In the genomic region with DNA sequence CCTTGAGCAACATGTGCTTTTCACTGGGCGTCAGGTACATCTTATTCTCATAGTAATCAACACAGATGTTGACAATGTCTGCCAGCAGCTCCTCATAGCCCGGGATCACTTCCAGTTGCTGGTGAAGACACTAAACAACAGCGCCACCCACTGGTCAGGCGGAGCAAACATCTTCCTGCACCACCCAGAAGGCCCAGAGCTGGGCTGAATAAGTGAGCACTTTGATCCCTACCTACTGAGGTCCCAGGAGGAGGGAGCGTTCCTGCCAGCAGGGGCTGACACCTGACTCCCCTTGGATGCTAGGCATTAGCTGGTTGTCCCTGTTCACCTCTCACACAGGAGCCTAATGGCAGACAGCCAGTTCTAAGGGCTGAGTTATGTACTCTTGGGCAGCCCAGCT, we compare ENCODE assay signal across 8 mouse cellular contexts. TPM values are rescaled to one million over a fixed set of nuclear protein-coding genes. Genes with fewer than 3 reads are reported as not detected.
DNase-seq lines count a peak whose midpoint lies in the region.

No protein-coding gene starts in this region.

- intact Hi-C loops in left cerebral cortex, postnatal 4 days (cut with DNase I) = no loop called here

- peak; percentile 42 to 48 for DNase-seq in adrenal gland, adult 18-20 months (ENCODE audit: low spot score in 2 of 2)
- DNase-seq in adrenal gland, adult 8-10 months = no peak
- peak; percentile 31 for DNase-seq in left cerebral cortex, postnatal 4 days
- no peak for DNase-seq in left cerebral cortex, adult 8-10 months (ENCODE audit: low spot score in 2 of 2)
- DNase-seq in c-Kit-positive CD71-positive TER-119-negative erythroid progenitor cells, embryonic 14.5 days (ENCODE audit: low read depth) = peak; percentile 23
- DNase-seq in kidney, postnatal 25 days = peak; percentile 52 to 86
- peak; percentile 31 for DNase-seq in spleen, adult 12 weeks (ENCODE audit: low spot score)
- no peak for DNase-seq in ovary, postnatal 14 days (ENCODE audit: low spot score)

RNA-seq across cellular contexts. Expression of a gene that starts 35.9 kb away (rescaled TPM):
- 10 to 100 TPM; 55.9 to 77.0 TPM for total RNA-seq in adrenal gland, adult 18-20 months (2021)
- total RNA-seq in adrenal gland, adult 8-10 months (2022) = 100 to 1,000 TPM; 118 to 135 (median 125) TPM
- total RNA-seq in left cerebral cortex, postnatal 4 days (2021) = 100 to 1,000 TPM; 212 to 214 TPM
- 100 to 1,000 TPM; 534 to 625 (median 593) TPM for total RNA-seq in left cerebral cortex, adult 8-10 months (2022)

RNA-seq across cellular contexts. Expression of a gene that starts 41.4 kb away (rescaled TPM):
- total RNA-seq in adrenal gland, adult 18-20 months (2021) = not detected
- not detected for total RNA-seq in adrenal gland, adult 8-10 months (2022)
- 1 to 10 TPM; 5.6 to 9.8 TPM for total RNA-seq in left cerebral cortex, postnatal 4 days (2021)
- total RNA-seq in left cerebral cortex, adult 8-10 months (2022) = 1 to 10 TPM; 3.6 to 5.7 (median 4.2) TPM

Comparison
In these comparisons a context has a peak if more than half of its experiments do, and no peak if none do; other contexts are left out.
1. DNase-seq: peak in adrenal gland, adult 18-20 months (2 of 2), left cerebral cortex, postnatal 4 days (single experiment), c-Kit-positive CD71-positive TER-119-negative erythroid progenitor cells, embryonic 14.5 days (single experiment), kidney, postnatal 25 days (2 of 2) and spleen, adult 12 weeks (single experiment); none in adrenal gland, adult 8-10 months (single experiment), left cerebral cortex, adult 8-10 months (0 of 2) and ovary, postnatal 14 days (single experiment).
2. RNA of a gene that starts 41.4 kb away (total RNA-seq): 5.6 to 9.8 TPM in left cerebral cortex, postnatal 4 days and 3.6 to 5.7 TPM in left cerebral cortex, adult 8-10 months; not detected in adrenal gland, adult 18-20 months and not detected in adrenal gland, adult 8-10 months; every median in the first group is over 4 times any median in the second.